Mouse (Mus musculus) liver, adult 2 months (tissue): ENCODE results near the gene Avp.

Source experiments
- CTCF ChIP-seq: fragments of 200-500 bp; IDR thresholded peaks from 2 replicates; pipeline ENCODE4 v1.5.1; 2011; ENCODE audit warnings: low read depth, low read length, control low read depth
- POLR2A ChIP-seq: fragments of 200-500 bp; IDR thresholded peaks from 2 replicates; pipeline ENCODE4 v1.6.1; 2011; ENCODE audit warnings: low read length, control low read depth; ENCODE audit not compliant: insufficient read depth; ENCODE audit errors: extremely low read depth

- no peak for TF ChIP-seq POLR2A
- no peak for TF ChIP-seq CTCF
These were observed 18.3 kb downstream of the Avp start for GRCm38 (mm10) chr2:130564063-130564462.
